Mouse (Mus musculus) CH12.LX (cell line): ENCODE data around the gene Tmbim6. TPM values are rescaled to one million over a fixed set of nuclear protein-coding genes. Genes with fewer than 3 reads are reported as not detected.

ENCODE experiments used
- DNase-seq: peaks from one replicate; pipeline ENCODE4 v3.0.0-alpha.2; 2013; ENCODE audit errors: extremely low read depth
- H3K27ac ChIP-seq: 2 replicates; pipeline ENCODE4 v1.5.1; 2012; ENCODE audit warnings: low read depth, mild to moderate bottlenecking, control low read depth, moderate library complexity; ENCODE audit not compliant: insufficient read depth
- H3K27me3 ChIP-seq: replicated peaks from 2 replicates; pipeline ENCODE3; 2012; ENCODE audit warnings: inconsistent platforms
- H3K36me3 ChIP-seq, 2 experiments: replicated peaks in 1 of 2; 2 replicates each; pipeline versions ENCODE3 to v1.6.1; 2012; ENCODE audit warnings: inconsistent platforms in 1 of 2, low read length in 1 of 2, mild to moderate bottlenecking in 1 of 2, mixed read lengths in 1 of 2, moderate library complexity in 1 of 2; ENCODE audit not compliant: control insufficient read depth in 1 of 2, insufficient read depth in 1 of 2
- H3K4me1 ChIP-seq, 2 experiments: 2 replicates each; pipeline ENCODE4 v1.6.1; 2012; ENCODE audit warnings: inconsistent platforms in 1 of 2, moderate library complexity in 1 of 2; ENCODE audit not compliant: insufficient read depth in 2 of 2, control insufficient read depth in 1 of 2
- H3K4me2 ChIP-seq: 2 replicates; pipeline ENCODE4 v1.6.1; 2012; ENCODE audit warnings: low read depth, mild to moderate bottlenecking, control low read depth; ENCODE audit not compliant: poor library complexity, insufficient read depth, severe bottlenecking
- H3K4me3 ChIP-seq, 3 experiments: fragments of 150-350 bp in 1 of 3; sonication (generic) in 1 of 3; replicated peaks in 1 of 3; 2 replicates each; pipeline versions ENCODE3 to v1.5.1; 2011 to 2012; ENCODE audit warnings: low read depth in 2 of 3, low read length in 2 of 3, mild to moderate bottlenecking in 2 of 3, moderate library complexity in 2 of 3, control low read depth in 1 of 3, improper control_type of control experiment in 1 of 3, inconsistent platforms in 1 of 3, mixed read lengths in 1 of 3; ENCODE audit not compliant: poor library complexity in 1 of 3
- H3K79me2 ChIP-seq: replicated peaks from 2 replicates; pipeline ENCODE4 v1.6.1; 2012; ENCODE audit warnings: mild to moderate bottlenecking, moderate library complexity; ENCODE audit not compliant: control insufficient read depth, poor library complexity, insufficient read depth, severe bottlenecking; ENCODE audit errors: extremely low read depth
- H3K9ac ChIP-seq: 2 replicates; pipeline ENCODE4 v1.6.1; 2012; ENCODE audit warnings: low read depth, mild to moderate bottlenecking, control low read depth, moderate library complexity; ENCODE audit not compliant: insufficient read depth
- H3K9me3 ChIP-seq: replicated peaks from 2 replicates; pipeline ENCODE3; 2012; ENCODE audit warnings: low read length, inconsistent platforms, mixed read lengths
- BHLHE40 ChIP-seq: IDR thresholded peaks from 2 replicates; pipeline ENCODE4 v1.6.1; 2011; ENCODE audit warnings: mild to moderate bottlenecking, low read depth, low read length, improper control_type of control experiment
- CTCF ChIP-seq, 2 experiments: IDR thresholded peaks in 1 of 2; conservative IDR thresholded peaks in 1 of 2; 2 replicates each; pipeline ENCODE4 v1.5.1; 2011 to 2012; ENCODE audit warnings: low read depth in 2 of 2, low read length in 2 of 2, improper control_type of control experiment in 1 of 2, inconsistent platforms in 1 of 2, mild to moderate bottlenecking in 1 of 2, moderate library complexity in 1 of 2
- EP300 ChIP-seq: IDR thresholded peaks from 2 replicates; pipeline ENCODE4 v1.6.1; 2011; ENCODE audit warnings: low read length, improper control_type of control experiment
- ETS1 ChIP-seq: conservative IDR thresholded peaks from 2 replicates; pipeline ENCODE4 v1.6.1; 2012; ENCODE audit warnings: low read depth, mild to moderate bottlenecking, inconsistent platforms, low read length, improper control_type of control experiment, moderate library complexity
- JUN ChIP-seq: IDR thresholded peaks from 2 replicates; pipeline ENCODE4 v1.6.1; 2011; ENCODE audit warnings: low read depth, mild to moderate bottlenecking, low read length, improper control_type of control experiment, moderate library complexity; ENCODE audit not compliant: insufficient read depth
- NRF1 ChIP-seq: IDR thresholded peaks from 2 replicates; pipeline ENCODE4 v1.6.1; 2014; ENCODE audit warnings: low read depth, mild to moderate bottlenecking, inconsistent platforms, low read length, improper control_type of control experiment, moderate library complexity
- POLR2A ChIP-seq: IDR thresholded peaks from 2 replicates; pipeline ENCODE4 v1.6.1; 2011; ENCODE audit warnings: low read depth, mild to moderate bottlenecking, improper control_type of control experiment, low read length
- RAD21 ChIP-seq: IDR thresholded peaks from 2 replicates; pipeline ENCODE4 v1.6.1; 2011; ENCODE audit warnings: low read depth, mild to moderate bottlenecking, low read length, improper control_type of control experiment, moderate library complexity
- SMC3 ChIP-seq: IDR thresholded peaks from 2 replicates; pipeline ENCODE4 v1.6.1; 2011; ENCODE audit warnings: low read depth, low read length, improper control_type of control experiment
- TBP ChIP-seq: conservative IDR thresholded peaks from 2 replicates; pipeline ENCODE4 v1.6.1; 2011; ENCODE audit warnings: low read depth, low read length, improper control_type of control experiment
- UBTF ChIP-seq: IDR thresholded peaks from 2 replicates; pipeline ENCODE4 v1.6.1; 2012; ENCODE audit warnings: low read depth, mild to moderate bottlenecking, inconsistent platforms, low read length, improper control_type of control experiment, moderate library complexity
- USF2 ChIP-seq: conservative IDR thresholded peaks from 2 replicates; pipeline ENCODE4 v1.6.1; 2011; ENCODE audit warnings: low read depth, low read length, improper control_type of control experiment
- ZC3H11A ChIP-seq: IDR thresholded peaks from 2 replicates; pipeline ENCODE4 v1.6.1; 2012; ENCODE audit warnings: low read depth, mild to moderate bottlenecking, inconsistent platforms, low read length, improper control_type of control experiment
- ZKSCAN1 ChIP-seq: IDR thresholded peaks from 2 replicates; pipeline ENCODE4 v1.6.1; 2012; ENCODE audit warnings: low read depth, inconsistent platforms, low read length, improper control_type of control experiment, borderline replicate concordance
- dilution Hi-C: fragments of 300-500 bp; cut with MboI; formaldehyde crosslinking; loops from 2 replicates; pipeline ENCODE4 v1.14.3; 2020; ENCODE audit warnings: low sequenced_read_pairs; ENCODE audit not compliant: extremely low pct_unique_long_range_greater_than_20kb, extremely low pct_ligation_motif_present
- in situ Hi-C: fragments of 300-500 bp; cut with MboI; formaldehyde crosslinking; loops from 3 replicates; pipeline ENCODE4 v1.14.3; 2019; ENCODE audit warnings: low sequenced_read_pairs, low pct_ligation_motif_present, low pct_unique_long_range_greater_than_20kb, mixed read lengths
- polyA plus RNA-seq: library from polyadenylated mRNA; unstranded; fragments of >175 nt; gene quantifications from 2 replicates; pipeline ENCODE4 v1.2.1, GENCODE M21; 2012; ENCODE audit warnings: low read depth; ENCODE audit not compliant: insufficient read length
- total RNA-seq, 2 experiments: library from RNA; depleted of rRNA; stranded (reverse); fragments of 300-350 nt in 1 of 2; fragments of >200 nt in 1 of 2; gene quantifications; 2 replicates each; pipeline ENCODE4 v1.2.3; 2012 to 2014

Tmbim6 gene
- total and polyA plus RNA-seq, 3 experiments = 268 to 329 (median 269) TPM

DNA sequence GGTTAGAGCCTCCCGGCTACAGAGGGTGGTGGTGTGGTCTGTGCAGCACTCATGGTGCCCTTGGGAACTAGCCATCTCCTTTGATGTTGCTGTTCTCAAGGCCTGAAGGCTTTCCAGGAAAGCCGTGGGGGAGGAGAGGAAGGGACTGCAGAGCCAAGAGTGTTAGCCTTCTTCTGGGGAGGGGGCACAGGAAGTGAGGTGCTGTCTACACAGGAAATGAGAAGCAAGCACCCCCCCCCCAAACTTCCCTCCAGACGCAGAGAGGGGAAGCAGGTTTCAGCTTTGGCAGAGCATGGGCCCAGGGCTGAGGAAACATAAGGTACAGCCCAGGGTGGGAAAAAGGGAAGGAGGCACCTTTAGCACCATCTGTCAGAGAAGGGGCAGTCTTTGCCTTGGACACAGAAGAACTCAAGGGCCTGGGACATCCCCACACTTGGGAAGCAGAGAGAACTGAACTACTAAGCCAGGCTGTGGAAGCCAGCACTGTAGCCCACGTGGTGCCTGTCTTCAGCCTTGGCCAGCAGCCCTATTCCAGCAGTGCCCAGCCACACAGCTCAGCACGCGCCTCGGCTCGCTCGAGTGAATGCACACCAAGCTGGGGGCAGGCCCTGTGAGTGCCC is 56.6 kb downstream of the Tmbim6 start:
- Histone ChIP-seq H3K27me3 (no peaks in the 10 kb centered on the region), H3K4me2 (no peak overlapping the region), H3K4me3 (no peak overlapping the region)
- dilution Hi-C loops = no loop called here
- TF ChIP-seq NRF1 = no peak
- TF ChIP-seq TBP = peak; percentile 71
- TF ChIP-seq, all 38 proteins: peak for 1
- Histone ChIP-seq H3K9me3 (no peaks in the 10 kb centered on the region), H3K36me3 (peaks cover 0 to 27% of the 10 kb centered on the region in 2 experiments), H3K9ac (no peak overlapping the region), H3K27ac (no peak overlapping the region), H3K79me2 (no peaks in the 10 kb centered on the region), H3K4me1 (peaks cover 0 to 13% of the 10 kb centered on the region in 2 experiments; a peak in 2 of 4 replicates)
- in situ Hi-C loops = no loop called here
- no peak for DNase-seq

- Histone ChIP-seq H3K9ac (no peak overlapping the region), H3K4me3 (no peak overlapping the region), H3K27me3 (no peaks in the 10 kb centered on the region), H3K4me1 (peaks cover 0 to 14% of the 10 kb centered on the region in 2 experiments; a peak in 2 of 4 replicates), H3K4me2 (no peak overlapping the region), H3K27ac (no peak overlapping the region), H3K9me3 (no peaks in the 10 kb centered on the region), H3K79me2 (no peaks in the 10 kb centered on the region), H3K36me3 (peaks cover 0 to 27% of the 10 kb centered on the region in 2 experiments)
- dilution Hi-C loops = no loop called here
- DNase-seq = no peak
- TF ChIP-seq RAD21 (no peak), CTCF (conservative IDR thresholded peaks at IDR 0.05 in 1 of 2, IDR thresholded peaks at IDR 0.05 in 1 of 2; ENCODE audit: low read depth in 2 of 2, low read length in 2 of 2) (no peak), SMC3 (no peak), USF2 (no peak), ETS1 (no peak), JUN (no peak), BHLHE40 (no peak), UBTF (no peak), ZC3H11A (no peak), ZKSCAN1 (no peak), EP300 (no peak), POLR2A (no peak)
- in situ Hi-C loops = no loop called here
These were observed 57.1 kb downstream of the Tmbim6 start for GRCm38 (mm10) chr15:99449751-99450280.
